Mouse (Mus musculus): ENCODE measurements around the gene Mrpl28.

GRCm38 (mm10) chr17:26112751-26113150 lies 10.5 kb upstream of the Mrpl28 start:
- TF ChIP-seq POLR2A (IDR thresholded peaks at IDR 0.05; ENCODE audit: control insufficient read depth in 1 of 2, insufficient read depth in 1 of 2, low read depth in 1 of 2, low read length in 2 of 2, poor library complexity in 1 of 2), result no peak
- TF ChIP-seq TCF12 (IDR thresholded peaks at IDR 0.05; ENCODE audit: low read depth, low read length), result no peak
- TF ChIP-seq TAL1 (IDR thresholded peaks at IDR 0.05; ENCODE audit: low read length), result no peak
- TF ChIP-seq CHD2 (IDR thresholded peaks at IDR 0.05; ENCODE audit: low read length), result no peak
- no peak for TF ChIP-seq ELF1 (IDR thresholded peaks at IDR 0.05; ENCODE audit: low read depth, low read length)
- TF ChIP-seq GATA1 (IDR thresholded peaks at IDR 0.05; ENCODE audit: low read depth, low read length), result no peak
- TF ChIP-seq POLR2AphosphoS2 (IDR thresholded peaks at IDR 0.05; ENCODE audit: low read length), result no peak
- no peak for TF ChIP-seq TBP (IDR thresholded peaks at IDR 0.05; ENCODE audit: low read depth, low read length)
- no peak for TF ChIP-seq CTCF (IDR thresholded peaks at IDR 0.05 in 2 of 3, conservative IDR thresholded peaks at IDR 0.05 in 1 of 3; ENCODE audit: control insufficient read depth in 1 of 3, insufficient read depth in 1 of 3, low read depth in 2 of 3, low read length in 3 of 3, poor library complexity in 1 of 3, severe bottlenecking in 1 of 3)
- TF ChIP-seq MYC (IDR thresholded peaks at IDR 0.05; ENCODE audit: low read depth, low read length), result no peak
- TF ChIP-seq POLR2AphosphoS5 (IDR thresholded peaks at IDR 0.05; ENCODE audit: borderline replicate concordance, low read depth, low read length), result no peak
- TF ChIP-seq NRF1 (IDR thresholded peaks at IDR 0.05; ENCODE audit: insufficient read depth, low read depth, low read length, poor library complexity, severe bottlenecking), result no peak
